Mouse (Mus musculus) inflammation-experienced regulatory T-cells (primary cell): ENCODE results near the gene Suds3. TPM values are rescaled to one million over a fixed set of nuclear protein-coding genes. Genes with fewer than 3 reads are reported as not detected.

Experiments
- polyA plus RNA-seq, 2 experiments: library from polyadenylated mRNA; unstranded; fragments of 100-300 nt; shearing (Covaris generic); gene quantifications; one replicate each; pipeline ENCODE4 v1.2.1; 2017

Suds3 gene
- 10 to 100 TPM; 69.9 to 75.1 TPM for polyA plus RNA-seq

GRCm38 (mm10) chr5:117115836-117116366, at the start of gene Suds3:
Gene Suds3 (minus strand): TSS chr5:117116113.

GRCm38 (mm10) chr5:117119777-117120488, 4.0 kb upstream of the Suds3 start, which contains the start of gene Taok3:
Gene Taok3 (plus strand): TSS chr5:117120129.

Other genes starting within 250 kb of the Suds3 start
- gene Taok3, start 4.0 kb upstream of the Suds3 start, polyA plus RNA-seq, result 100 to 1,000 TPM in 1 of 2 experiments, 10 to 100 TPM in 1; 88.4 to 102 TPM
- gene Pebp1, start 171.5 kb upstream of the Suds3 start, polyA plus RNA-seq, result 100 to 1,000 TPM; 223 to 230 TPM
- 10 to 100 TPM in 1 of 2 experiments, 1 to 10 TPM in 1; 7.7 to 17.2 TPM for gene Vsig10, start 203.0 kb upstream of the Suds3 start, polyA plus RNA-seq
- 10 to 100 TPM; 68.1 to 79.5 TPM for gene Wsb2, start 241.2 kb upstream of the Suds3 start, polyA plus RNA-seq